Mouse (Mus musculus): ENCODE measurements around the gene Iqgap2.

- no peak for TF ChIP-seq CTCF (IDR thresholded peaks at IDR 0.05; ENCODE audit: low read depth)
- 0 out of 2 replicates have a peak, but pooled peaks have one; percentile 12 for TF ChIP-seq EP300 (IDR thresholded peaks at IDR 0.05; ENCODE audit: low read depth)
Measured at GRCm38 (mm10) chr13:95617082-95617670, 274.5 kb downstream of the Iqgap2 start.

Measured in liver, postnatal 0 days (tissue).